Mouse (Mus musculus) myocyte (in vitro differentiated cells): ENCODE results near the gene Naa35.

Experiments used
- E2F4 ChIP-seq: IDR thresholded peaks from one replicate; pipeline ENCODE4 v1.6.1; 2011; ENCODE audit warnings: mild to moderate bottlenecking, control low read depth, moderate library complexity; ENCODE audit not compliant: insufficient read depth
- POLR2A ChIP-seq: IDR thresholded peaks from one replicate; pipeline ENCODE4 v1.6.1; 2011; ENCODE audit warnings: low read depth, mild to moderate bottlenecking, control low read depth, moderate library complexity; ENCODE audit not compliant: insufficient read length
- POLR2AphosphoS2 ChIP-seq: IDR thresholded peaks from one replicate; pipeline ENCODE4 v1.6.1; 2011; ENCODE audit warnings: low read depth, control low read depth; ENCODE audit not compliant: insufficient read length
- USF1 ChIP-seq: IDR thresholded peaks from one replicate; pipeline ENCODE4 v1.6.1; 2011; ENCODE audit warnings: low read depth, mild to moderate bottlenecking, control low read depth, moderate library complexity

DNA sequence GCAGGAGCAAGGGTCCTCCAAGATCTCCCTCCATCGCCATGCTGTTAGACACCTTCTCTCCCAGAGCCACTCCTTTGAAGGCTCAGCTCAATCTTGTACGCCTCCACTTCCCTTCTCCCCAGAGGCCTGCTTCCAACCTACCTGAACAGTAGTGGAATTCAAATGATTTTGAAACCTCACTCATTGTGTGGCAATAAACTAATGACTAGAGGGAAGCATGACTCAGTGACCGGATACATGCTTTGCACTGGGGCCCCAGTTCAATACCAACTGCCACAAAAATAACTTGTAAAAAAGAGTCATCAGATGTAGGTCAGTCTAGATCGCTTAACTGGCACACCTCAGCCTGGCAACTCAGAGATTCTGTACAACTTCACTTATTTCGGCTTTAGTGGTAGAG is 26.3 kb upstream of the Naa35 start:
- no peak for TF ChIP-seq POLR2A
- no peak for TF ChIP-seq E2F4
- TF ChIP-seq POLR2AphosphoS2, result no peak
- no peak for TF ChIP-seq USF1
